Mouse (Mus musculus): ENCODE measurements around the gene Ptges3.

Ptges3 gene

GRCm38 (mm10) chr10:128092506-128093495 lies 34.0 kb downstream of the Ptges3 start:
- peak; percentile 42 to 49 for DNase-seq (ENCODE audit: low spot score in 2 of 2)

- no peak for DNase-seq (ENCODE audit: low spot score in 2 of 2)
These were observed 34.9 kb downstream of the Ptges3 start for GRCm38 (mm10) chr10:128093496-128094294.

- peak in 1 of 2 experiments; percentile 46 for DNase-seq (ENCODE audit: low spot score in 2 of 2)
These were observed 35.7 kb downstream of the Ptges3 start for GRCm38 (mm10) chr10:128094340-128094968.

- DNase-seq (ENCODE audit: low spot score in 2 of 2), result no peak
These were observed 36.4 kb downstream of the Ptges3 start for GRCm38 (mm10) chr10:128095003-128095636.

- no peak for DNase-seq (ENCODE audit: low spot score in 2 of 2)
These were observed 37.5 kb downstream of the Ptges3 start for GRCm38 (mm10) chr10:128096313-128096692.

- DNase-seq (ENCODE audit: low spot score in 2 of 2), result peak; percentile 67
These were observed 38.2 kb downstream of the Ptges3 start for GRCm38 (mm10) chr10:128096693-128097586.

- no peak for DNase-seq (ENCODE audit: low spot score in 2 of 2)
These were observed 38.8 kb downstream of the Ptges3 start for GRCm38 (mm10) chr10:128097587-128097971.

- no peak for DNase-seq (ENCODE audit: low spot score in 2 of 2)
These were observed 51.5 kb downstream of the Ptges3 start for GRCm38 (mm10) chr10:128110103-128110761.

GRCm38 (mm10) chr10:128111227-128111626 lies 52.5 kb downstream of the Ptges3 start:
- no peak for DNase-seq (ENCODE audit: low spot score in 2 of 2)

GRCm38 (mm10) chr10:128123833-128124232 lies 65.1 kb downstream of the Ptges3 start:
- no peak for DNase-seq (ENCODE audit: low spot score in 2 of 2)

- no peak for DNase-seq (ENCODE audit: low spot score in 2 of 2)
These were observed 66.1 kb downstream of the Ptges3 start for GRCm38 (mm10) chr10:128124831-128125230.

GRCm38 (mm10) chr10:128125951-128126350 lies 67.2 kb downstream of the Ptges3 start:
- no peak for DNase-seq (ENCODE audit: low spot score in 2 of 2)

Measured in frontal cortex, postnatal 25 days (tissue).